Comparison of ENCODE assay signal across 27 mouse cellular contexts in genomic region chr3:84502101-84502500, GRCm38 (mm10). TPM values are rescaled to one million over a fixed set of nuclear protein-coding genes. Genes with fewer than 3 reads are reported as not detected.
"Had no signal": no experiment of that assay in that cellular context is flagged by ENCODE, and none has a peak within 500 bp of the region (broad histone marks: within the 10 kb centered on the region; RNA-seq: fewer than 3 reads in every experiment).

No protein-coding gene starts in this region.

- H3K36me3 ChIP-seq: embryonic facial prominence, embryonic 15.5 days; forebrain, embryonic 15.5 days had no signal

- H3K4me2 ChIP-seq: embryonic facial prominence, embryonic 12.5 days; embryonic facial prominence, embryonic 13.5 days; embryonic facial prominence, embryonic 15.5 days; forebrain, embryonic 12.5 days; forebrain, embryonic 13.5 days; forebrain, embryonic 15.5 days; heart, embryonic 11.5 days had no signal

- H3K4me3 ChIP-seq: embryonic facial prominence, embryonic 10.5 days; embryonic facial prominence, embryonic 12.5 days; embryonic facial prominence, embryonic 13.5 days; embryonic facial prominence, embryonic 15.5 days; erythroblast, embryonic 14.5 days; forebrain, embryonic 10.5 days; forebrain, embryonic 12.5 days; forebrain, embryonic 13.5 days; forebrain, embryonic 15.5 days; gastrocnemius, adult 2 months; heart, adult 2 months; heart, embryonic 10.5 days had no signal

- H3K27ac ChIP-seq: embryonic facial prominence, embryonic 10.5 days; embryonic facial prominence, embryonic 12.5 days; embryonic facial prominence, embryonic 13.5 days; embryonic facial prominence, embryonic 15.5 days; forebrain, embryonic 10.5 days; forebrain, embryonic 12.5 days; forebrain, embryonic 13.5 days; forebrain, embryonic 15.5 days; gastrocnemius, adult 2 months; heart, adult 2 months; heart, embryonic 10.5 days had no signal

- ATAC-seq: forebrain, embryonic 13.5 days; forebrain, embryonic 14.5 days; forebrain, embryonic 15.5 days; forebrain, embryonic 16.5 days had no signal

- DNase-seq: cerebellum, adult 9-11 months; cerebellum, postnatal 10 days; cerebellum, postnatal 14 days; cerebellum, postnatal 25 days; cerebellum, postnatal 36 days; embryo, embryonic 11 days; gastrocnemius, adult 2 months; gastrocnemius, postnatal 10 days; gastrocnemius, postnatal 14 days; gastrocnemius, postnatal 25 days; gastrocnemius, postnatal 36 days; heart, adult 18-20 months; heart, adult 2 months had no signal

- H3K9ac ChIP-seq: embryonic facial prominence, embryonic 12.5 days; embryonic facial prominence, embryonic 13.5 days; embryonic facial prominence, embryonic 15.5 days; forebrain, embryonic 12.5 days; forebrain, embryonic 13.5 days; forebrain, embryonic 15.5 days had no signal

- H3K27me3 ChIP-seq: embryonic facial prominence, embryonic 12.5 days; embryonic facial prominence, embryonic 13.5 days; embryonic facial prominence, embryonic 15.5 days; forebrain, embryonic 12.5 days; forebrain, embryonic 13.5 days; forebrain, embryonic 15.5 days had no signal

- H3K9me3 ChIP-seq: embryonic facial prominence, embryonic 10.5 days; embryonic facial prominence, embryonic 12.5 days; embryonic facial prominence, embryonic 13.5 days; embryonic facial prominence, embryonic 15.5 days; forebrain, embryonic 10.5 days; forebrain, embryonic 12.5 days; forebrain, embryonic 13.5 days; forebrain, embryonic 15.5 days; heart, embryonic 10.5 days had no signal

- H3K4me1 ChIP-seq: forebrain, embryonic 15.5 days had no signal

RNA-seq across cellular contexts. Expression of gene Fhdc1, which starts 21.9 kb away (rescaled TPM):
- total RNA-seq: granulocyte monocyte progenitor cell, adult 5-6 weeks had no signal
